Mouse (Mus musculus) duodenum, adult 2 months (tissue): ENCODE results near the gene Tti1. TPM values are rescaled to one million over a fixed set of nuclear protein-coding genes. Genes with fewer than 3 reads are reported as not detected.

Source experiments
- polyA plus RNA-seq: library from polyadenylated mRNA; depleted of rRNA; stranded (reverse); fragments of >200 nt; gene quantifications from 2 replicates; pipeline ENCODE4 v1.2.3, GENCODE M21; 2012; ENCODE audit warnings: low replicate concordance; rRNA removed

Tti1 gene
- 5.7 and 7.2 TPM in 2 replicates for polyA plus RNA-seq

GRCm38 (mm10) chr2:158028354-158028863, at the start of gene Tti1, which contains the start of gene Rprd1b:
Gene Tti1 (minus strand): TSS chr2:158028433.
Gene Rprd1b (plus strand): TSS chr2:158028497.

Other genes starting within 250 kb of the Tti1 start
- 5.0 and 11.3 TPM in 2 replicates for gene Vstm2l, start 113.8 kb downstream of the Tti1 start, polyA plus RNA-seq
- gene Rprd1b, start 64 bp upstream of the Tti1 start, polyA plus RNA-seq = 11.7 and 14.4 TPM in 2 replicates
- 52.7 and 67.4 TPM in 2 replicates for gene Tgm2, start 118.0 kb upstream of the Tti1 start, polyA plus RNA-seq
- gene D630003M21Rik, start 200.8 kb upstream of the Tti1 start, polyA plus RNA-seq = 1.5 and 2.1 TPM in 2 replicates
- not detected in 2 replicates for gene Bpi, start 229.7 kb upstream of the Tti1 start, polyA plus RNA-seq